14 mouse cellular contexts compared by ENCODE assay signal in the genomic region with DNA sequence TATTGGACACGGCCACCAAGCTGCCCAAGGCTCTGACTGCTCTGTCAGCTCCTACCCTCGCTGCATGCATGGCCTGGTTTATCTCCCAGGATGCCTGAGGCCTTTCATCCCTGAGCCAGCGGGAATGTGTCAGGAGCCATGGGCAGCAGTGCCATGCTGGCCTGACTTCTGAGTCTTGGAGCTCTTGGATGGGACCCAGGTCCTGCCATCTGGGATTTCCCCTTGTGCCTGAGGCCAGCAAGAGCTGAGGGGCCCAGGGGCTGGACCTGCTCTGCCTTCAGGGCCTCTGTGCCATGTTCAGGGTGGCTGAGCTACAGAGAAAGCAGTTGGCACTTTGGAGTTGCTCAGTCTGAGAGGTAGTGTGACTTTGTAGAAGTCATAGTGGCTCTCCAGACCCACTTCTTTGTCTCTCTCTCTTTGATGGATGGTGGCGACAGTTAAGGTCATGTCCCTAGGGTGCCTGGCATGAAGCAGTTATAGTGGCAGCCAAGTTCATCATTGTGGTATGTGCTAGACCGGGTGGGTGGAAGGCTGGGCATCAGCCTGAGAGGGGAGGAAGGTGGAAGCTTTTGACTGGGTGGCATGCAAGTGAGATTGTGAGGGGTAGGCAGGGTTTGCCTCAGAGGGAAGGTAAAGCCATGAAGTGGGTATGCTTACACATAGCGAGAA. TPM values are rescaled to one million over a fixed set of nuclear protein-coding genes. Genes with fewer than 3 reads are reported as not detected.
DNase-seq lines count a peak whose midpoint lies in the region; ATAC-seq and TF ChIP-seq lines count a peak whose summit lies in the region.
"Had no signal": no experiment of that assay in that cellular context is flagged by ENCODE, and none has a peak within 500 bp of the region (broad histone marks: within the 10 kb centered on the region; RNA-seq: fewer than 3 reads in every experiment).

No protein-coding gene starts in this region.

- no peak overlapping the region for H3K9ac ChIP-seq in hindbrain, postnatal 0 days (replicated peaks; ENCODE audit: low read length)
- H3K9ac ChIP-seq in hindbrain, embryonic 12.5 days = no peak overlapping the region
- H3K9ac ChIP-seq: embryonic facial prominence, embryonic 15.5 days had no signal

- 54% methylated on average over 6 of the region's 6 CpGs for WGBS in hindbrain, postnatal 0 days
- 77% methylated on average over 6 of the region's 6 CpGs for WGBS in hindbrain, embryonic 12.5 days

- no peak overlapping the region for H3K4me2 ChIP-seq in hindbrain, postnatal 0 days (ENCODE audit: low read depth, low read length)
- no peak overlapping the region for H3K4me2 ChIP-seq in hindbrain, embryonic 12.5 days (replicated peaks)
- H3K4me2 ChIP-seq: embryonic facial prominence, embryonic 15.5 days; liver, embryonic 11.5 days had no signal

- no peak overlapping the region for H3K4me3 ChIP-seq in hindbrain, postnatal 0 days (ENCODE audit: low read length)
- no peak overlapping the region for H3K4me3 ChIP-seq in hindbrain, embryonic 12.5 days
- H3K4me3 ChIP-seq: embryonic facial prominence, embryonic 15.5 days had no signal

- intact Hi-C loops in left cerebral cortex, postnatal 10 days (cut with DNase I) = no loop called here

- no peak for TF ChIP-seq CTCF in hindbrain, postnatal 0 days (IDR thresholded peaks at IDR 0.05; ENCODE audit: low read depth)

- ATAC-seq in hindbrain, postnatal 0 days = no peak
- no peak for ATAC-seq in hindbrain, embryonic 12.5 days (ENCODE audit: low FRiP score)

- no peaks in the 10 kb centered on the region for H3K9me3 ChIP-seq in hindbrain, postnatal 0 days (ENCODE audit: low read length)
- H3K9me3 ChIP-seq in hindbrain, embryonic 12.5 days (replicated peaks) = no peaks in the 10 kb centered on the region
- H3K9me3 ChIP-seq: embryonic facial prominence, embryonic 15.5 days had no signal

- no peaks in the 10 kb centered on the region for H3K27me3 ChIP-seq in hindbrain, postnatal 0 days (ENCODE audit: insufficient read depth, low read length)
- H3K27me3 ChIP-seq in hindbrain, embryonic 12.5 days = peaks cover 4% of the 10 kb centered on the region; the same call in 1 of the 2 replicates

- H3K4me1 ChIP-seq in hindbrain, postnatal 0 days (ENCODE audit: insufficient read depth, low read length) = 0 out of 2 replicates have a peak, but pooled peaks cover 7% of the 10 kb centered on the region
- H3K4me1 ChIP-seq in hindbrain, embryonic 12.5 days = peaks cover 26% of the 10 kb centered on the region

- no peak overlapping the region for H3K27ac ChIP-seq in hindbrain, postnatal 0 days
- no peak overlapping the region for H3K27ac ChIP-seq in hindbrain, embryonic 12.5 days
- H3K27ac ChIP-seq: embryonic facial prominence, embryonic 15.5 days had no signal

- no peaks in the 10 kb centered on the region for H3K36me3 ChIP-seq in hindbrain, postnatal 0 days (ENCODE audit: insufficient read depth, low read length)
- H3K36me3 ChIP-seq in hindbrain, embryonic 12.5 days = no peaks in the 10 kb centered on the region
- H3K36me3 ChIP-seq: embryonic facial prominence, embryonic 15.5 days had no signal

- peak; percentile 61 for DNase-seq in hindbrain, postnatal 0 days (ENCODE audit: low spot score)
- DNase-seq in adrenal gland, postnatal 10 days = peak; percentile 79
- peak; percentile 79 for DNase-seq in cerebellum, adult 8-10 months
- DNase-seq in heart, postnatal 4 days = peak; percentile 46
- DNase-seq in B cell, adult 2 months = no peak
- no peak for DNase-seq in left cerebral cortex, postnatal 10 days (ENCODE audit: extremely low spot score in 1 of 2, low spot score in 2 of 2)
- DNase-seq: kidney, postnatal 4 days; lung, postnatal 14 days had no signal

RNA-seq across cellular contexts. Expression of gene Cacna1i, which starts 30.1 kb away (rescaled TPM):
- total RNA-seq in hindbrain, postnatal 0 days (2014; rRNA removed) = 10.8 and 14.0 TPM in 2 replicates
- 0.47 and 0.50 TPM in 2 replicates for polyA plus RNA-seq in hindbrain, postnatal 0 days (2015; fragmentation: Nextera tagmentation; extraction: Ambion mirVana)
- polyA plus RNA-seq in hindbrain, embryonic 12.5 days (2016; fragmentation: Nextera tagmentation; extraction: Ambion mirVana) = 0.18 TPM in 2 replicates
- 1 to 10 TPM in 1 of 2 experiments, under 1 TPM in 1; 0.27 to 1.1 TPM for total RNA-seq in adrenal gland, postnatal 10 days (2021)
- under 1 TPM in 1 of 2 experiments, not detected in 1; 0.05 TPM for total RNA-seq in heart, postnatal 4 days (2021)
- 10 to 100 TPM; 82.6 to 84.8 TPM for total RNA-seq in left cerebral cortex, postnatal 10 days (2021)
- polyA plus RNA-seq: heart, embryonic 14.5 days; intestine, embryonic 14.5 days; stomach, embryonic 16.5 days had no signal

RNA-seq across cellular contexts. Expression of gene Rps19bp1, which starts 53.0 kb away (rescaled TPM):
- 29.0 and 51.6 TPM in 2 replicates for total RNA-seq in hindbrain, postnatal 0 days (2014; rRNA removed)
- polyA plus RNA-seq in hindbrain, postnatal 0 days (2015; fragmentation: Nextera tagmentation; extraction: Ambion mirVana) = 78.4 and 81.3 TPM in 2 replicates
- 59.9 and 65.8 TPM in 2 replicates for polyA plus RNA-seq in hindbrain, embryonic 12.5 days (2016; fragmentation: Nextera tagmentation; extraction: Ambion mirVana)
- total RNA-seq in adrenal gland, postnatal 10 days (2021) = 10 to 100 TPM; 33.0 to 37.6 TPM
- 10 to 100 TPM; 26.1 to 27.2 TPM for total RNA-seq in heart, postnatal 4 days (2021)
- total RNA-seq in left cerebral cortex, postnatal 10 days (2021) = 10 to 100 TPM; 41.5 to 47.5 TPM

Comparison
In these comparisons a context has a peak if more than half of its experiments do, and no peak if none do; other contexts are left out.
1. DNase-seq: peak in hindbrain, postnatal 0 days (single experiment), adrenal gland, postnatal 10 days (single experiment), cerebellum, adult 8-10 months (single experiment) and heart, postnatal 4 days (single experiment); none in B cell, adult 2 months (0 of 2) and left cerebral cortex, postnatal 10 days (0 of 2).